Mouse (Mus musculus) spleen, adult 2 months (tissue): ENCODE results near the gene Tmem219. TPM values are rescaled to one million over a fixed set of nuclear protein-coding genes. Genes with fewer than 3 reads are reported as not detected.
"Not testable (repeated sequence)": the region's sequence is repeated elsewhere in the genome, so short reads cannot be mapped to it uniquely, and the experiment has no call there.

ENCODE experiments used
- DNase-seq, 2 experiments: peaks; one replicate each; pipeline versions ENCODE4 v3.0.0 to v3.0.0-alpha.2; 2012 to 2021; ENCODE audit warnings: low spot score in 2 of 2, low read depth in 1 of 2
- H3K27ac ChIP-seq: fragments of 200-500 bp; 2 replicates; pipeline ENCODE4 v1.5.1; 2012; ENCODE audit warnings: low read length, inconsistent platforms; ENCODE audit not compliant: insufficient read depth
- H3K27me3 ChIP-seq: fragments of 200-500 bp; 2 replicates; pipeline ENCODE4 v1.6.1; 2012; ENCODE audit warnings: mild to moderate bottlenecking, moderate library complexity, low read length, inconsistent platforms; ENCODE audit not compliant: control insufficient read depth, insufficient read depth
- H3K36me3 ChIP-seq: fragments of 200-500 bp; 2 replicates; pipeline ENCODE4 v1.6.1; 2012; ENCODE audit warnings: mild to moderate bottlenecking, low read length, inconsistent platforms; ENCODE audit not compliant: control insufficient read depth, insufficient read depth
- H3K4me1 ChIP-seq: fragments of 200-500 bp; 2 replicates; pipeline ENCODE4 v1.6.1; 2011; ENCODE audit warnings: inconsistent platforms; ENCODE audit not compliant: control insufficient read depth, insufficient read depth, insufficient read length
- H3K4me3 ChIP-seq: fragments of 200-500 bp; 2 replicates; pipeline ENCODE4 v1.5.1; 2011; ENCODE audit warnings: mild to moderate bottlenecking, inconsistent platforms; ENCODE audit not compliant: insufficient read depth, insufficient read length; ENCODE audit errors: extremely low read depth
- CTCF ChIP-seq: fragments of 200-500 bp; IDR thresholded peaks from 2 replicates; pipeline ENCODE4 v1.5.1; 2011; ENCODE audit warnings: mild to moderate bottlenecking, inconsistent platforms; ENCODE audit not compliant: insufficient read depth, insufficient read length, insufficient replicate concordance; ENCODE audit errors: extremely low read depth
- POLR2A ChIP-seq: fragments of 200-500 bp; IDR thresholded peaks from 2 replicates; pipeline ENCODE4 v1.6.1; 2011; ENCODE audit warnings: low read depth, low read length, inconsistent platforms
- WGBS: fragments of 180-500 bp; shearing (Covaris S2); methylation state at CpG from one replicate; pipeline ENCODE4 v1.1.7; 2018; 5-methylcytosine and 5-hydroxymethylcytosine counted together
- polyA plus RNA-seq: library from polyadenylated mRNA; depleted of rRNA; stranded (reverse); fragments of >200 nt; gene quantifications from 2 replicates; pipeline ENCODE4 v1.2.3, GENCODE M21; 2012

The Tmem219 gene
- polyA plus RNA-seq, 1 experiment = 81.7 TPM

GRCm38 (mm10) chr7:126926299-126926698 lies 3.6 kb upstream of the Tmem219 start:
- H3K27ac ChIP-seq = no peak overlapping the region
- WGBS = 50% methylated on average over 3 of the region's 3 CpGs
- peaks cover 5% of the 10 kb centered on the region; the same call in 1 of the 2 replicates for H3K36me3 ChIP-seq
- no peaks in the 10 kb centered on the region for H3K27me3 ChIP-seq
- TF ChIP-seq CTCF (no peak), POLR2A (no peak)
- no peak overlapping the region for H3K4me3 ChIP-seq
- no peak for DNase-seq
- peaks cover 4% of the 10 kb centered on the region; the same call in 1 of the 2 replicates for H3K4me1 ChIP-seq

GRCm38 (mm10) chr7:126923999-126924398 lies 1.3 kb upstream of the Tmem219 start:
- no peak for TF ChIP-seq POLR2A
- Histone ChIP-seq H3K4me3 (no peak overlapping the region), H3K27me3 (no peaks in the 10 kb centered on the region), H3K27ac (no peak overlapping the region), H3K36me3 (no peaks in the 10 kb centered on the region), H3K4me1 (no peaks in the 10 kb centered on the region)
- no peak for DNase-seq
- 78% methylated on average over 5 of the region's 5 CpGs for WGBS

GRCm38 (mm10) chr7:126921563-126921962 lies 1.2 kb downstream of the Tmem219 start:
- Histone ChIP-seq H3K27ac (no peak overlapping the region), H3K36me3 (no peaks in the 10 kb centered on the region), H3K27me3 (no peaks in the 10 kb centered on the region), H3K4me3 (no peak overlapping the region), H3K4me1 (no peaks in the 10 kb centered on the region)
- TF ChIP-seq POLR2A (no peak), CTCF (no peak)
- DNase-seq = no peak
- 83% methylated on average over 2 of the region's 2 CpGs for WGBS

- H3K36me3 ChIP-seq = no peaks in the 10 kb centered on the region
- H3K27ac ChIP-seq = no peak overlapping the region
- TF ChIP-seq POLR2A (no peak), CTCF (no peak)
- no peaks in the 10 kb centered on the region for H3K27me3 ChIP-seq
- DNase-seq = no peak
- no peak overlapping the region for H3K4me3 ChIP-seq
- 85% methylated on average over 4 of the region's 4 CpGs for WGBS
- no peaks in the 10 kb centered on the region for H3K4me1 ChIP-seq
Observed at GRCm38 (mm10) chr7:126919973-126920372, 2.7 kb downstream of the Tmem219 start.

- 62% methylated on average over 4 of the region's 4 CpGs for WGBS
- H3K36me3 ChIP-seq, DNase-seq, H3K4me3 ChIP-seq, H3K27ac ChIP-seq, H3K27me3 ChIP-seq, H3K4me1 ChIP-seq: not testable (repeated sequence)
Observed at GRCm38 (mm10) chr7:126918356-126918755, 4.4 kb downstream of the Tmem219 start.

- no peaks in the 10 kb centered on the region for H3K36me3 ChIP-seq
- no peak for DNase-seq
- no peaks in the 10 kb centered on the region for H3K4me1 ChIP-seq
- no peak overlapping the region for H3K4me3 ChIP-seq
- TF ChIP-seq CTCF (no peak), POLR2A (no peak)
- H3K27ac ChIP-seq = no peak overlapping the region
- 80% methylated on average over 3 of the region's 3 CpGs for WGBS
- no peaks in the 10 kb centered on the region for H3K27me3 ChIP-seq
Observed at GRCm38 (mm10) chr7:126914844-126915243, 7.9 kb downstream of the Tmem219 start.

- Histone ChIP-seq H3K27ac (no peak overlapping the region), H3K4me1 (no peaks in the 10 kb centered on the region), H3K4me3 (no peak overlapping the region), H3K36me3 (no peaks in the 10 kb centered on the region), H3K27me3 (no peaks in the 10 kb centered on the region)
- no peak for DNase-seq
- no peak for TF ChIP-seq CTCF
- no peak for TF ChIP-seq POLR2A
- WGBS = 59% methylated on average over 3 of the region's 3 CpGs
Observed at GRCm38 (mm10) chr7:126905590-126905989, 17.1 kb downstream of the Tmem219 start.

- DNase-seq, H3K27ac ChIP-seq, H3K4me3 ChIP-seq, H3K36me3 ChIP-seq, H3K27me3 ChIP-seq, H3K4me1 ChIP-seq: not testable (repeated sequence)
- WGBS = 96% methylated on average over 8 of the region's 9 CpGs
Observed at GRCm38 (mm10) chr7:126899781-126900180, 22.9 kb downstream of the Tmem219 start.
